Mouse (Mus musculus) MEL (cell line): ENCODE measurements around the gene Rhd. TPM values are rescaled to one million over a fixed set of nuclear protein-coding genes. Genes with fewer than 3 reads are reported as not detected.

ENCODE experiments used
- DNase-seq: peaks from one replicate; pipeline ENCODE4 v3.0.0; 2011; ENCODE audit warnings: low read depth, low spot score
- H3K27ac ChIP-seq: 2 replicates; pipeline ENCODE4 v1.5.1; 2012; ENCODE audit warnings: low read depth, mild to moderate bottlenecking, control low read depth, low read length, moderate library complexity; ENCODE audit not compliant: control insufficient read depth
- H3K27me3 ChIP-seq, 2 experiments: fragments of 150-350 bp in 1 of 2; sonication (generic) in 1 of 2; 2 replicates each; pipeline ENCODE4 v1.6.1; 2012; ENCODE audit warnings: low read length in 2 of 2, mild to moderate bottlenecking in 2 of 2, improper control_type of control experiment in 1 of 2, moderate library complexity in 1 of 2; ENCODE audit not compliant: insufficient read depth in 2 of 2, control insufficient read depth in 1 of 2
- H3K36me3 ChIP-seq, 2 experiments: 2 replicates each; pipeline ENCODE4 v1.6.1; 2012 to 2014; ENCODE audit warnings: low read length in 2 of 2, improper control_type of control experiment in 1 of 2, inconsistent platforms in 1 of 2, mild to moderate bottlenecking in 1 of 2; ENCODE audit not compliant: insufficient read depth in 2 of 2, control insufficient read depth in 1 of 2
- H3K4me1 ChIP-seq, 2 experiments: fragments of 150-350 bp in 1 of 2; sonication (generic) in 1 of 2; 2 replicates each; pipeline ENCODE4 v1.6.1; 2012; ENCODE audit warnings: low read length in 2 of 2, improper control_type of control experiment in 1 of 2, mild to moderate bottlenecking in 1 of 2; ENCODE audit not compliant: insufficient read depth in 2 of 2, control insufficient read depth in 1 of 2
- H3K4me3 ChIP-seq, 2 experiments: fragments of 150-350 bp in 1 of 2; sonication (generic) in 1 of 2; 2 replicates each; pipeline ENCODE4 v1.5.1; 2012; ENCODE audit warnings: low read depth in 2 of 2, low read length in 2 of 2, mild to moderate bottlenecking in 2 of 2, moderate library complexity in 2 of 2, control low read depth in 1 of 2, improper control_type of control experiment in 1 of 2; ENCODE audit not compliant: control insufficient read depth in 1 of 2, insufficient read depth in 1 of 2
- H3K79me2 ChIP-seq: 2 replicates; pipeline ENCODE4 v1.6.1; 2012; ENCODE audit warnings: mild to moderate bottlenecking, low read length, moderate library complexity; ENCODE audit not compliant: control insufficient read depth, poor library complexity, insufficient read depth
- H3K9ac ChIP-seq: 2 replicates; pipeline ENCODE4 v1.6.1; 2012; ENCODE audit warnings: low read depth, mild to moderate bottlenecking, control low read depth, low read length, moderate library complexity; ENCODE audit not compliant: control insufficient read depth, poor library complexity, severe bottlenecking
- H3K9me3 ChIP-seq: fragments of 150-350 bp; sonication (generic); replicated peaks from 2 replicates; pipeline ENCODE4 v1.6.1; 2012; ENCODE audit warnings: mild to moderate bottlenecking, low read length, improper control_type of control experiment, moderate library complexity; ENCODE audit not compliant: insufficient read depth
- BHLHE40 ChIP-seq: IDR thresholded peaks from 2 replicates; pipeline ENCODE4 v1.6.1; 2012; ENCODE audit warnings: low read depth, mild to moderate bottlenecking, inconsistent platforms, low read length, improper control_type of control experiment, borderline replicate concordance
- CHD1 ChIP-seq: IDR thresholded peaks from 2 replicates; pipeline ENCODE4 v1.6.1; 2012; ENCODE audit warnings: low read depth, mild to moderate bottlenecking, inconsistent platforms, low read length, improper control_type of control experiment
- CTCF ChIP-seq, 3 experiments: IDR thresholded peaks in 2 of 3; conservative IDR thresholded peaks in 1 of 3; 2 replicates each; pipeline ENCODE4 v1.5.1; 2011 to 2012; ENCODE audit warnings: low read length in 3 of 3, low read depth in 2 of 3, mild to moderate bottlenecking in 2 of 3, improper control_type of control experiment in 1 of 3, inconsistent platforms in 1 of 3, mixed read lengths in 1 of 3, moderate library complexity in 1 of 3; ENCODE audit not compliant: control insufficient read depth in 1 of 3, insufficient read depth in 1 of 3, poor library complexity in 1 of 3, severe bottlenecking in 1 of 3
- E2F4 ChIP-seq: IDR thresholded peaks from 2 replicates; pipeline ENCODE4 v1.6.1; 2011; ENCODE audit warnings: low read depth, low read length, improper control_type of control experiment, borderline replicate concordance
- EP300 ChIP-seq, 2 experiments: IDR thresholded peaks; 2 replicates each; pipeline ENCODE4 v1.6.1; 2011; ENCODE audit warnings: improper control_type of control experiment in 2 of 2, low read length in 2 of 2, low read depth in 1 of 2, mild to moderate bottlenecking in 1 of 2
- ETS1 ChIP-seq: IDR thresholded peaks from 2 replicates; pipeline ENCODE4 v1.6.1; 2012; ENCODE audit warnings: low read depth, mild to moderate bottlenecking, inconsistent platforms, low read length, improper control_type of control experiment, moderate library complexity
- HCFC1 ChIP-seq: IDR thresholded peaks from 2 replicates; pipeline ENCODE4 v1.6.1; 2012; ENCODE audit warnings: low read depth, mild to moderate bottlenecking, inconsistent platforms, low read length, improper control_type of control experiment, moderate library complexity
- MYC ChIP-seq: IDR thresholded peaks from 2 replicates; pipeline ENCODE4 v1.6.1; 2011; ENCODE audit warnings: low read depth, mild to moderate bottlenecking, low read length, improper control_type of control experiment, moderate library complexity
- NELFE ChIP-seq: IDR thresholded peaks from 2 replicates; pipeline ENCODE4 v1.6.1; 2011; ENCODE audit warnings: low read depth, low read length, improper control_type of control experiment
- RAD21 ChIP-seq: IDR thresholded peaks from 2 replicates; pipeline ENCODE4 v1.6.1; 2011; ENCODE audit warnings: mild to moderate bottlenecking, low read depth, low read length, improper control_type of control experiment
- SIN3A ChIP-seq: IDR thresholded peaks from 2 replicates; pipeline ENCODE4 v1.6.1; 2012; ENCODE audit warnings: low read length, improper control_type of control experiment, inconsistent platforms
- TBP ChIP-seq: IDR thresholded peaks from 2 replicates; pipeline ENCODE4 v1.8.0; 2011; ENCODE audit warnings: low read depth, low read length, improper control_type of control experiment
- TCF12 ChIP-seq: IDR thresholded peaks from 2 replicates; pipeline ENCODE4 v1.6.1; 2014; ENCODE audit warnings: low read depth, mild to moderate bottlenecking, inconsistent platforms, low read length, improper control_type of control experiment, moderate library complexity
- UBTF ChIP-seq: IDR thresholded peaks from 2 replicates; pipeline ENCODE4 v1.6.1; 2012; ENCODE audit warnings: low read depth, mild to moderate bottlenecking, inconsistent platforms, low read length, improper control_type of control experiment, moderate library complexity, borderline replicate concordance; ENCODE audit not compliant: insufficient read depth
- USF2 ChIP-seq, 2 experiments: IDR thresholded peaks; 2 replicates each; pipeline ENCODE4 v1.6.1; 2011 to 2012; ENCODE audit warnings: improper control_type of control experiment in 2 of 2, low read length in 2 of 2, borderline replicate concordance in 1 of 2, inconsistent platforms in 1 of 2, low read depth in 1 of 2, mild to moderate bottlenecking in 1 of 2; ENCODE audit not compliant: insufficient read depth in 1 of 2
- ZNF384 ChIP-seq: IDR thresholded peaks from 2 replicates; pipeline ENCODE4 v1.6.1; 2012; ENCODE audit warnings: low read depth, mild to moderate bottlenecking, inconsistent platforms, low read length, improper control_type of control experiment
- polyA plus RNA-seq, 2 experiments: library from polyadenylated mRNA; stranded (reverse) in 1 of 2; unstranded in 1 of 2; fragments of >175 nt in 1 of 2; fragments of >200 nt in 1 of 2; gene quantifications; 2 replicates each; pipeline versions ENCODE4 v1.2.1 to v1.2.4; 2012; ENCODE audit warnings: low replicate concordance in 2 of 2, low read depth in 1 of 2; ENCODE audit not compliant: insufficient read length in 2 of 2, insufficient read depth in 1 of 2, missing spikeins in 1 of 2
- total RNA-seq: library from RNA; depleted of rRNA; stranded (reverse); fragments of 300-350 nt; gene quantifications from 2 replicates; pipeline ENCODE4 v1.2.3, GENCODE M21; 2012

The Rhd gene
- total and polyA plus RNA-seq, 3 experiments: 49.9 to 176 TPM; not detected in 1

DNA sequence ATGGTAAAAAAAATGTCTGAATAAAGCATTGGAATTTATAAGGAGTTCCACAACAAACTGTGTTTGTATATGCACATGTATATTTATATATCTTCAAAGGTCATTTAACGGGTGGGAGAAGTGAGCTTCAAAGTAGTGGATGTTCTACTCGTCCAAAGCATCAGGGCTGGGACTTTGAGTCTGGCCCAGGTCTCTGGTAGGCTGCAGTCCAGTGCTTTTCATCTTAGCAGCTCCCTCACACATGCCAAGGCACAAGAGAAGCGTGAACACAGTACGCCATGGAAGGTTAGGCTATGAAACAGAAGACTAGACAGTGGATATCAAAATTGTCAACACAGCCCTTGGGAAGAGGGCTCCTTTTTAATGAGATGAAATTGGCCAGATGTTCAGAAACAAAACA, 13.8 kb upstream of the Rhd start:
- no peak for DNase-seq
- Histone ChIP-seq H3K79me2 (peaks cover 56% of the 10 kb centered on the region), H3K4me1 (peaks cover 3 to 18% of the 10 kb centered on the region in 2 experiments; a peak in 3 of 4 replicates), H3K9me3 (no peaks in the 10 kb centered on the region), H3K27ac (no peak overlapping the region), H3K27me3 (no peaks in the 10 kb centered on the region), H3K4me3 (no peak overlapping the region), H3K36me3 (peaks cover 0 to 24% of the 10 kb centered on the region in 2 experiments; a peak in 2 of 4 replicates), H3K9ac (no peak overlapping the region)
- TF ChIP-seq UBTF: no peak
- no peak for TF ChIP-seq TBP
- TF ChIP-seq MYC: no peak
- TF ChIP-seq USF2 (IDR thresholded peaks at IDR 0.05; ENCODE audit: borderline replicate concordance in 1 of 2, insufficient read depth in 1 of 2, low read depth in 1 of 2, low read length in 2 of 2): no peak
- no peak for TF ChIP-seq HCFC1
- TF ChIP-seq EP300 (IDR thresholded peaks at IDR 0.05; ENCODE audit: low read depth in 1 of 2, low read length in 2 of 2): no peak
- no peak for TF ChIP-seq TCF12
- no peak for TF ChIP-seq NELFE
- TF ChIP-seq CTCF (IDR thresholded peaks at IDR 0.05 in 2 of 3, conservative IDR thresholded peaks at IDR 0.05 in 1 of 3; ENCODE audit: control insufficient read depth in 1 of 3, insufficient read depth in 1 of 3, low read depth in 2 of 3, low read length in 3 of 3, poor library complexity in 1 of 3, severe bottlenecking in 1 of 3): no peak
- TF ChIP-seq ZNF384: no peak
- TF ChIP-seq RAD21: no peak
- no peak for TF ChIP-seq E2F4
- no peak for TF ChIP-seq SIN3A

- Histone ChIP-seq H3K4me3 (peak overlapping the region; percentile 81 to 86; a peak in 3 of 4 replicates), H3K27ac (peak overlapping the region; percentile 68), H3K79me2 (peaks cover 50% of the 10 kb centered on the region), H3K9ac (peak overlapping the region; percentile 97), H3K9me3 (no peaks in the 10 kb centered on the region), H3K4me1 (peaks cover 3 to 24% of the 10 kb centered on the region in 2 experiments; a peak in 3 of 4 replicates), H3K27me3 (no peaks in the 10 kb centered on the region), H3K36me3 (peaks cover 0 to 24% of the 10 kb centered on the region in 2 experiments; a peak in 2 of 4 replicates)
- peak; percentile 67 for DNase-seq
- TF ChIP-seq CHD1 (0 out of 2 replicates have a peak, but pooled peaks have one; percentile 46), BHLHE40 (no peak), SIN3A (peak; percentile 57; the same call in 1 of the 2 replicates), ETS1 (peak; percentile 43)
Measured at GRCm38 (mm10) chr4:134851236-134851635, 13.1 kb upstream of the Rhd start.
